Mouse (Mus musculus) midbrain, postnatal 0 days (tissue): ENCODE measurements at regions not wholly inside any gene's neighbourhood (a gene's known extent, or its start where the extent isn't known, plus 50 kb on each side); places are given as distances from the start of the nearest gene placed in this dataset.
A peak's percentile ranks its signal among the peaks of the same experiment; 100 is the strongest.

Source experiments
- ATAC-seq: fragments of 200-750 bp; cut with Nextera tagmentation; 2 replicates; pipeline ENCODE4 v1.8.0; 2017; ENCODE audit warnings: moderate number of reproducible peaks, mild to moderate bottlenecking, moderate TSS enrichment, moderate library complexity; ENCODE audit not compliant: low FRiP score
- DNase-seq: peaks from one replicate; pipeline ENCODE4 v3.0.0-alpha.2; 2015; ENCODE audit warnings: low spot score
- H3K27ac ChIP-seq: fragments of 300-500 bp; sonication (generic); 2 replicates; pipeline ENCODE4 v1.5.1; 2014; ENCODE audit warnings: low read depth, mild to moderate bottlenecking, low read length, mixed read lengths
- H3K27me3 ChIP-seq: fragments of 300-500 bp; sonication (generic); 2 replicates; pipeline ENCODE4 v1.6.1; 2014; ENCODE audit warnings: low read length, control low read depth, mixed read lengths; ENCODE audit not compliant: insufficient read depth
- H3K36me3 ChIP-seq: fragments of 300-500 bp; sonication (generic); 2 replicates; pipeline ENCODE4 v1.6.1; 2014; ENCODE audit warnings: low read length, control low read depth, mixed read lengths; ENCODE audit not compliant: insufficient read depth
- H3K4me1 ChIP-seq: fragments of 300-500 bp; sonication (generic); 2 replicates; pipeline ENCODE4 v1.6.1; 2014; ENCODE audit warnings: mild to moderate bottlenecking, control low read depth, antibody characterized with exemption, low read length, mixed read lengths; ENCODE audit not compliant: insufficient read depth
- H3K4me2 ChIP-seq: fragments of 300-500 bp; sonication (generic); 2 replicates; pipeline ENCODE4 v1.6.1; 2014; ENCODE audit warnings: low read depth, mild to moderate bottlenecking, low read length, mixed read lengths; ENCODE audit not compliant: poor library complexity, severe bottlenecking
- H3K4me3 ChIP-seq: fragments of 300-500 bp; sonication (generic); 2 replicates; pipeline ENCODE4 v1.5.1; 2014; ENCODE audit warnings: low read depth, mild to moderate bottlenecking, low read length, moderate library complexity
- H3K9ac ChIP-seq: fragments of 300-500 bp; sonication (generic); replicated peaks from 2 replicates; pipeline ENCODE4 v1.6.1; 2014; ENCODE audit warnings: mild to moderate bottlenecking, low read length, moderate library complexity, mixed read lengths; ENCODE audit not compliant: poor library complexity, severe bottlenecking
- H3K9me3 ChIP-seq: fragments of 300-500 bp; sonication (generic); 2 replicates; pipeline ENCODE4 v1.6.1; 2016; ENCODE audit warnings: low read length, control low read depth
- CTCF ChIP-seq: IDR thresholded peaks from 2 replicates; pipeline ENCODE4 v1.5.1; 2016; ENCODE audit warnings: antibody characterized with exemption, mild to moderate bottlenecking
- WGBS: fragments of 180-500 bp; shearing (Covaris S2); extraction: QIAGEN DNeasy Blood & Tissue Kit; methylation state at CpG from one replicate; pipeline ENCODE4 v1.1.7; 2014; 5-methylcytosine and 5-hydroxymethylcytosine counted together

DNA sequence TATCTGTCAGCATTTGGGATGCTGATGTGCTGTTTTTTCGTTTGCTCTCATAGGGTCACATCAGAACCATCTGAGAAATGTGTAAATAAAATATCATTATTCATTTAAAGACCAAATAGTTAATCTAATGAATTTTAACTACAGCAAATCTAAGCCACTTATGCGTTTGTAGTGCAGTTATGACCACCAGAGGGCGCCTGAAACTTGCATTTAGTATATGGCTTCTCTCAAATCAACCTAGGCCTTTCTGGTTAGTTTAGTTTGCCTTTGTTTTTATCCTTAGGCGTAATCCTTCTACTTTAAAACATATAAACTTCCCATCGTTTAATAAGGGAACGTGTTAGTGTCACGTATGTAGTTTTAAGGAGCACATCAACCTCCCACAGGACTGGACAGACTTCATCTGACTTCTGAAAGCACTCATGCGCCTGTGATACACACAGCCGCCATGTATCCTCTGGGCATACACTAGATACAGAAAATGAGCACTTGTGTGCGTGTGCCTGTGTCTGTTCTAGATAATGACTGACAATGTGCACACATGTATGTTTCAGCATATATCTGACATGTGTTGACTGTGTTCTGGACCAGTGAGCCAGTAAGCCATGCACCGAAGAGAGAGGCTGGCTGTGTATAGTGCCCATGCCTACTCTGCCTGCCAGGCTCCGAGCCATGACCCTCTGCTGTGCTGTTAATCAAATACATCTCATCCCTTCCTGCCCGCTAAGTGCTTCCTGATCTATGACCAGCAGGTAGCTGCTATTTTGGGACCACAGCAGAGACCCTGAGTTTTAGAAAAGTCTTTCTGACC is 169.4 kb downstream of the Thbs2 start:
- Histone ChIP-seq H3K4me1 (no peaks in the 10 kb centered on the region), H3K36me3 (no peaks in the 10 kb centered on the region), H3K9ac (no peak overlapping the region), H3K27ac (no peak overlapping the region), H3K27me3 (0 out of 2 replicates have a peak, but pooled peaks cover 3% of the 10 kb centered on the region), H3K4me3 (no peak overlapping the region), H3K9me3 (no peaks in the 10 kb centered on the region), H3K4me2 (no peak overlapping the region)
- ATAC-seq, result peak; percentile 48; the same call in 1 of the 2 replicates
- DNase-seq, result peak; percentile 95
- 44% methylated on average over 13 of the region's 13 CpGs for WGBS
- peak; percentile 89 for TF ChIP-seq CTCF

DNA sequence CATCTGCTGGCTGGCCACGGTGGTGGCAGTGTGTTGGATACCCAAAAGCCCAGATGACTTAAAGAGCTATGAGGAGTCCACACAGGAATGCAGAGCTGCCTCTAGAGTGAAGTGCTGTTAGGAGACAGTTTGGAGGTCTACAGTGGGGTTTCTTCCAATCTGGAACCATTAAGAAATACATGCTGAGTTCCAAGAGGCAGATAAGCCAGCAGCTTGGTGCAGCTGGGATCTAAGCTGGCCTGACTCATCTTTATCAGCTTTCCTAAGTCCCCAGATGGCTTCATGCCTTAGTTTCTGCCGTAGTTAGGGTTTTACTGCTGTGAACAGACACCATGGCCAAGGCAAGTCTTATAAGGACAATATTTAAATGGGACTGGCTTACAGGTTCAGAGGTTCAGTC is 172.0 kb downstream of the Thbs2 start:
- Histone ChIP-seq H3K4me2 (no peak overlapping the region), H3K9ac (no peak overlapping the region), H3K36me3 (no peaks in the 10 kb centered on the region), H3K4me1 (no peaks in the 10 kb centered on the region), H3K4me3 (no peak overlapping the region), H3K9me3 (no peaks in the 10 kb centered on the region), H3K27me3 (0 out of 2 replicates have a peak, but pooled peaks cover 3% of the 10 kb centered on the region), H3K27ac (no peak overlapping the region)
- no peak for TF ChIP-seq CTCF
- DNase-seq (no peak), ATAC-seq (no peak)
- 70% methylated on average over 2 of the region's 2 CpGs for WGBS

DNA sequence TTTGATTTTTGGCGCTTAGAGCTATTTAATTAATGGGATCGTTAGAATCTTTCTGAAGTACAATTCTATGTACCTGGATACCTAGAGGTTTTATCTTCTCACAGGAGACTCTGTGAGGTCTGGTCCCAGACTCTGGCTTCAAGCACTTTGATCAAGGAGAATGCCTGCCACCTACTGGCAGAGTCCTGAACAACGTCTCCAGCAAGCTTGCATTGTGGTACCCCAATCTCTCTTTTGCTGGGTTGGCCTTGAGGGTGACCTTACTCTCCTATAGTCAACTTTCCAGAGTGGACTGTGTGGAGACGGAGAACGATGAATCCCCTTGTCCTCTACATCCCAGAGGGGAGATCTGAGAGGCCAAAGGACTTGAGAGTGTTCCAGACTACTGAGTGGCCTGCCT is 173.5 kb downstream of the Thbs2 start:
- H3K9ac ChIP-seq, result no peak overlapping the region
- H3K4me1 ChIP-seq, result no peaks in the 10 kb centered on the region
- no peaks in the 10 kb centered on the region for H3K9me3 ChIP-seq
- no peak overlapping the region for H3K27ac ChIP-seq
- H3K27me3 ChIP-seq, result 0 out of 2 replicates have a peak, but pooled peaks cover 3% of the 10 kb centered on the region
- peak; percentile 89 for DNase-seq
- H3K4me2 ChIP-seq, result no peak overlapping the region
- no peak overlapping the region for H3K4me3 ChIP-seq
- 23% methylated on average over 5 of the region's 5 CpGs for WGBS
- no peak for ATAC-seq
- TF ChIP-seq CTCF, result peak; percentile 92
- H3K36me3 ChIP-seq, result no peaks in the 10 kb centered on the region

DNA sequence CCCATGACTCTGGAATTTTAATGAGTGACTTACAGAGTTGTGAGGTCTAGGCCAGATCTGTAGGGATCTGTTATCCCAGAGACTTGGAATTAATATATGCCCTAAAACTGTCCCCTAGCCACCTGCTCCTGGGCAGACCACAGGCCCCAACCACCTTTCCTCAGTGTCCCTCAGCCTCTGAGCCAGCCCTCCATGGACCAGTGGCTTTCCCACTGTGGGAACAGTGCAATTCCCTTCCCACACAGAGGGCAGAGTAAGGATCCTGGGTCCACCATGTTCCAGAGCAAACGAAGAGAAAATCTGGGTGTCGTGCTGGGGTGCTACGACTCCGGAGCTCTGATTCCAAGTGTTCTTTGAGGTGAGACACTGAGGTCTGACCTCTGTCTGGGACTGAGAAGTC is 174.7 kb downstream of the Thbs2 start:
- DNase-seq (no peak), ATAC-seq (no peak)
- Histone ChIP-seq H3K9ac (no peak overlapping the region), H3K27me3 (0 out of 2 replicates have a peak, but pooled peaks cover 3% of the 10 kb centered on the region), H3K4me3 (no peak overlapping the region), H3K4me1 (no peaks in the 10 kb centered on the region), H3K4me2 (no peak overlapping the region), H3K27ac (no peak overlapping the region), H3K36me3 (no peaks in the 10 kb centered on the region), H3K9me3 (no peaks in the 10 kb centered on the region)
- TF ChIP-seq CTCF, result no peak
- 88% methylated on average over 4 of the region's 4 CpGs for WGBS

DNA sequence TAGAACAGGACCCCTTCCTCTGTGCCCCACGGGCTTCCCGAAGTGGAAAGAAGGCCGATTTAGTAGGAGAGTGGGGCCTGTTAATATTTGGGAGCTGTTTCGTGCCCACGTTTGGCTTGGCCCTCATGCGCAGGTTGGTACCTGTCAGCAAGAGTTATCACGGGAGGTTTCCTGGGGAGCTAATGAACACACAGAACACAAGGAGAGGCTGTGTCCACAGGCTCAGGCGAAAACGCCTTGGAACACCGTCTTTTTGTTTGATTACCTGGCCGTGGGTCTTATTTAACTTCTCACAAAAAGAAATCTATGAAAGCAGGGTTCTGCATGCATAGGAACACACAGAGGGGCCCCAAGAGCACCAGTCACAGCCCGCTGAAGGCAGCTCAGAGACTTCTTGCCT is 175.8 kb downstream of the Thbs2 start:
- ATAC-seq (no peak), DNase-seq (no peak)
- Histone ChIP-seq H3K27ac (no peak overlapping the region), H3K4me1 (no peaks in the 10 kb centered on the region), H3K36me3 (no peaks in the 10 kb centered on the region), H3K9ac (no peak overlapping the region), H3K9me3 (no peaks in the 10 kb centered on the region), H3K27me3 (0 out of 2 replicates have a peak, but pooled peaks cover 3% of the 10 kb centered on the region), H3K4me2 (no peak overlapping the region), H3K4me3 (no peak overlapping the region)
- TF ChIP-seq CTCF, result no peak
- 87% methylated on average over 12 of the region's 12 CpGs for WGBS

DNA sequence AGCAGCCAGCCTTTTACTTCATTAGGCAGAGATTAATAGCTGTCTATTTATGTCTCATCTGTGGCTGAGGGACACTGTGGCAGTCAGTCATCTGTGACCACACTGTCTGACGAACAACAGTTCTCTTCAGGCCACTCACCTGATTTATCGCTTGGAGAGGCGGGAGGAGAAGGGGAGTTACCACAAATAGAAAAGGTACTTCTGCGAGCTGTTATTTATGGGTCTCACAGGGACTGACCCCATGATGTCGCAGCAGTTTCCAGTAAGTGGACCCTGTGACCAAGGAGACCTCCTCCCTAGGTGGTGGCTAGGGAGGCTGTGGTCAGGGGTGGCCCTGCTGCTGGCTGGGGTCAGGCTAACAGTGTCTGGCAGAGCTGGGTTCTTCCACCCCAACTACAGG is 176.7 kb downstream of the Thbs2 start:
- Histone ChIP-seq H3K27me3 (no peaks in the 10 kb centered on the region), H3K27ac (no peak overlapping the region), H3K4me3 (no peak overlapping the region), H3K4me1 (no peaks in the 10 kb centered on the region), H3K4me2 (no peak overlapping the region), H3K9ac (no peak overlapping the region), H3K36me3 (no peaks in the 10 kb centered on the region), H3K9me3 (no peaks in the 10 kb centered on the region)
- no peak for DNase-seq
- 80% methylated on average over 5 of the region's 5 CpGs for WGBS
- TF ChIP-seq CTCF, result no peak
- no peak for ATAC-seq
